Mouse (Mus musculus) stomach, embryonic 16.5 days (tissue): ENCODE measurements around the gene Mcu. TPM values are rescaled to one million over a fixed set of nuclear protein-coding genes. Genes with fewer than 3 reads are reported as not detected.
A peak's percentile ranks its signal among the peaks of the same experiment; 100 is the strongest.

Experiments used
- ATAC-seq: fragments of 200-750 bp; cut with Nextera tagmentation; 2 replicates; pipeline ENCODE4 v1.8.0; 2017; ENCODE audit warnings: moderate number of reproducible peaks, moderate TSS enrichment; ENCODE audit not compliant: insufficient read depth, low FRiP score
- H3K27ac ChIP-seq: fragments of 300-500 bp; sonication (generic); 2 replicates; pipeline ENCODE4 v1.5.1; 2014; ENCODE audit warnings: low read length
- H3K27me3 ChIP-seq: fragments of 300-500 bp; sonication (generic); 2 replicates; pipeline ENCODE4 v1.6.1; 2014; ENCODE audit warnings: low read length, control low read depth, mixed read lengths; ENCODE audit not compliant: control insufficient read depth, insufficient read depth
- H3K36me3 ChIP-seq: fragments of 300-500 bp; sonication (generic); 2 replicates; pipeline ENCODE4 v1.6.1; 2014; ENCODE audit warnings: low read length; ENCODE audit not compliant: control insufficient read depth, insufficient read depth
- H3K4me1 ChIP-seq: fragments of 300-500 bp; sonication (generic); 2 replicates; pipeline ENCODE4 v1.6.1; 2014; ENCODE audit warnings: low read length, control low read depth, mixed read lengths; ENCODE audit not compliant: control insufficient read depth, insufficient read depth
- H3K4me2 ChIP-seq: fragments of 300-500 bp; sonication (generic); 2 replicates; pipeline ENCODE4 v1.6.1; 2014; ENCODE audit warnings: low read depth, low read length, mixed read lengths
- H3K4me3 ChIP-seq: fragments of 300-500 bp; sonication (generic); replicated peaks from 2 replicates; pipeline ENCODE4 v1.5.1; 2014; ENCODE audit warnings: mild to moderate bottlenecking, low read length
- H3K9ac ChIP-seq: fragments of 300-500 bp; sonication (generic); 2 replicates; pipeline ENCODE4 v1.6.1; 2014; ENCODE audit warnings: low read length
- H3K9me3 ChIP-seq: fragments of 300-500 bp; sonication (generic); replicated peaks from 2 replicates; pipeline ENCODE4 v1.6.1; 2016; ENCODE audit warnings: low read length, control low read depth; ENCODE audit not compliant: control insufficient read depth
- WGBS: fragments of 180-500 bp; shearing (Covaris S2); extraction: QIAGEN DNeasy Blood & Tissue Kit; methylation state at CpG from one replicate; pipeline ENCODE4 v1.1.7; 2014; 5-methylcytosine and 5-hydroxymethylcytosine counted together
- polyA plus RNA-seq: library from polyadenylated mRNA; unstranded; fragments of >200 nt; fragmentation: Nextera tagmentation; extraction: Ambion mirVana; gene quantifications from 2 replicates; pipeline ENCODE4 v1.2.1, GENCODE M21; 2015

Mcu gene
- polyA plus RNA-seq, 1 experiment from 2014 or later: 60.0 TPM

- H3K9me3 ChIP-seq: no peaks in the 10 kb centered on the region
- no peaks in the 10 kb centered on the region for H3K27me3 ChIP-seq
- 23% methylated on average over 8 of the region's 8 CpGs for WGBS
- peak overlapping the region; percentile 7; the same call in 1 of the 2 replicates for H3K9ac ChIP-seq
- H3K4me1 ChIP-seq: peaks cover 19% of the 10 kb centered on the region
- no peak overlapping the region for H3K4me3 ChIP-seq
- no peaks in the 10 kb centered on the region for H3K36me3 ChIP-seq
- ATAC-seq: peak; percentile 50; the same call in 1 of the 2 replicates
- peak overlapping the region; percentile 68; the same call in 1 of the 2 replicates for H3K27ac ChIP-seq
- H3K4me2 ChIP-seq: 0 out of 2 replicates have a peak overlapping the region, but pooled peaks have one; percentile 1
Observed at GRCm38 (mm10) chr10:59523826-59524331, 92.6 kb downstream of the Mcu start.

- Histone ChIP-seq H3K4me1 (peaks cover 19% of the 10 kb centered on the region), H3K27ac (no peak overlapping the region), H3K4me3 (no peak overlapping the region), H3K9ac (no peak overlapping the region), H3K27me3 (no peaks in the 10 kb centered on the region), H3K9me3 (no peaks in the 10 kb centered on the region), H3K4me2 (no peak overlapping the region), H3K36me3 (no peaks in the 10 kb centered on the region; the same call in 1 of the 2 replicates)
- ATAC-seq: no peak
- 89% methylated on average over 2 of the region's 2 CpGs for WGBS
Observed at GRCm38 (mm10) chr10:59520701-59521100, 95.8 kb downstream of the Mcu start.

GRCm38 (mm10) chr10:59519411-59519810, 97.1 kb downstream of the Mcu start:
- WGBS: 86% methylated on average over 3 of the region's 3 CpGs
- no peaks in the 10 kb centered on the region for H3K27me3 ChIP-seq
- no peak overlapping the region for H3K4me3 ChIP-seq
- H3K4me1 ChIP-seq: peaks cover 17% of the 10 kb centered on the region
- H3K27ac ChIP-seq: no peak overlapping the region
- no peak for ATAC-seq
- H3K9me3 ChIP-seq: no peaks in the 10 kb centered on the region
- H3K9ac ChIP-seq: no peak overlapping the region
- no peak overlapping the region for H3K4me2 ChIP-seq
- no peaks in the 10 kb centered on the region; the same call in 1 of the 2 replicates for H3K36me3 ChIP-seq

GRCm38 (mm10) chr10:59517201-59517600, 99.3 kb downstream of the Mcu start:
- Histone ChIP-seq H3K27ac (no peak overlapping the region), H3K4me1 (peaks cover 7% of the 10 kb centered on the region; the same call in 1 of the 2 replicates), H3K9ac (no peak overlapping the region), H3K27me3 (no peaks in the 10 kb centered on the region), H3K9me3 (no peaks in the 10 kb centered on the region), H3K4me2 (no peak overlapping the region), H3K36me3 (no peaks in the 10 kb centered on the region; the same call in 1 of the 2 replicates), H3K4me3 (no peak overlapping the region)
- WGBS: 89% methylated on average over 13 of the region's 13 CpGs
- ATAC-seq: no peak

GRCm38 (mm10) chr10:59514739-59515464, 101.6 kb downstream of the Mcu start:
- H3K4me3 ChIP-seq: no peak overlapping the region

GRCm38 (mm10) chr10:59512173-59512572, 104.3 kb downstream of the Mcu start:
- Histone ChIP-seq H3K27me3 (no peaks in the 10 kb centered on the region), H3K4me1 (peaks cover 38% of the 10 kb centered on the region), H3K9me3 (no peaks in the 10 kb centered on the region), H3K27ac (no peak overlapping the region), H3K9ac (no peak overlapping the region), H3K4me2 (no peak overlapping the region), H3K4me3 (no peak overlapping the region), H3K36me3 (no peaks in the 10 kb centered on the region; the same call in 1 of the 2 replicates)
- WGBS: 89% methylated on average over 9 of the region's 9 CpGs
- no peak for ATAC-seq

More at GRCm38 (mm10) chr10:59514739-59515464, 101.6 kb downstream of the Mcu start:
- Histone ChIP-seq H3K36me3 (no peaks in the 10 kb centered on the region; the same call in 1 of the 2 replicates), H3K4me2 (no peak overlapping the region), H3K9me3 (no peaks in the 10 kb centered on the region), H3K4me1 (peaks cover 23% of the 10 kb centered on the region), H3K27ac (no peak overlapping the region), H3K27me3 (no peaks in the 10 kb centered on the region), H3K9ac (no peak overlapping the region)
- ATAC-seq: no peak
- WGBS: 69% methylated on average over 15 of the region's 15 CpGs

GRCm38 (mm10) chr10:59511427-59511963, 105.0 kb downstream of the Mcu start:
- Histone ChIP-seq H3K27me3 (no peaks in the 10 kb centered on the region), H3K4me1 (peaks cover 38% of the 10 kb centered on the region), H3K4me3 (no peak overlapping the region), H3K36me3 (no peaks in the 10 kb centered on the region; the same call in 1 of the 2 replicates), H3K9ac (no peak overlapping the region), H3K4me2 (no peak overlapping the region), H3K27ac (no peak overlapping the region), H3K9me3 (no peaks in the 10 kb centered on the region)
- ATAC-seq: no peak
- 50% methylated on average over 14 of the region's 14 CpGs for WGBS

- Histone ChIP-seq H3K4me2 (no peak overlapping the region), H3K4me1 (peaks cover 38% of the 10 kb centered on the region), H3K9ac (no peak overlapping the region), H3K4me3 (no peak overlapping the region), H3K36me3 (no peaks in the 10 kb centered on the region), H3K27ac (peak overlapping the region; percentile 29; the same call in 1 of the 2 replicates), H3K27me3 (no peaks in the 10 kb centered on the region), H3K9me3 (no peaks in the 10 kb centered on the region)
- ATAC-seq: 0 out of 2 replicates have a peak, but pooled peaks have one; percentile 11
- 55% methylated on average over 14 of the region's 14 CpGs for WGBS
Observed at GRCm38 (mm10) chr10:59510713-59511426, 105.6 kb downstream of the Mcu start.
